Mouse (Mus musculus) heart, adult 8-10 months (tissue): ENCODE data around the gene Ubtd1. TPM values are rescaled to one million over a fixed set of nuclear protein-coding genes. Genes with fewer than 3 reads are reported as not detected.
"Not testable (repeated sequence)": the region's sequence is repeated elsewhere in the genome, so short reads cannot be mapped to it uniquely, and the experiment has no call there.

Source experiments
- DNase-seq: peaks from one replicate; pipeline ENCODE4 v3.0.0; 2022; ENCODE audit warnings: low spot score
- total RNA-seq, 4 experiments: library from RNA; stranded (reverse); gene quantifications; 2 replicates each; pipeline ENCODE4 v1.2.4; 2022

Gene Ubtd1
- total RNA-seq, 4 experiments from 2014 or later: 15.9 to 18.2 (median 16.5) TPM

GRCm38 (mm10) chr19:42061443-42061842 lies 79.9 kb downstream of the Ubtd1 start:
- DNase-seq: no peak

- DNase-seq: peak; percentile 28
Measured at GRCm38 (mm10) chr19:42068441-42069240, 87.1 kb downstream of the Ubtd1 start.

GRCm38 (mm10) chr19:42069241-42069525 lies 87.6 kb downstream of the Ubtd1 start:
- peak; percentile 53 for DNase-seq

GRCm38 (mm10) chr19:42071221-42071620 lies 89.7 kb downstream of the Ubtd1 start:
- no peak for DNase-seq

- no peak for DNase-seq
Measured at GRCm38 (mm10) chr19:42071886-42072608, 90.5 kb downstream of the Ubtd1 start.

- no peak for DNase-seq
Measured at GRCm38 (mm10) chr19:42072802-42073201, 91.2 kb downstream of the Ubtd1 start.

GRCm38 (mm10) chr19:42075051-42075450 lies 93.5 kb downstream of the Ubtd1 start:
- DNase-seq: peak; percentile 13

GRCm38 (mm10) chr19:42075992-42076391 lies 94.4 kb downstream of the Ubtd1 start:
- no peak for DNase-seq

GRCm38 (mm10) chr19:42078566-42078965 lies 97.0 kb downstream of the Ubtd1 start:
- DNase-seq: no peak

- no peak for DNase-seq
Measured at GRCm38 (mm10) chr19:42079006-42079405, 97.4 kb downstream of the Ubtd1 start.

- no peak for DNase-seq
Measured at GRCm38 (mm10) chr19:42079950-42080349, 98.4 kb downstream of the Ubtd1 start.

GRCm38 (mm10) chr19:42080469-42080868 lies 98.9 kb downstream of the Ubtd1 start:
- no peak for DNase-seq

- not testable (repeated sequence) for DNase-seq
Measured at GRCm38 (mm10) chr19:42081613-42082012, 100.0 kb downstream of the Ubtd1 start.

Other genes with a start within 250 kb of the Ubtd1 start
- under 1 TPM in 3 of 4 experiments, not detected in 1; 0.06 to 0.44 (median 0.09) TPM for gene Slit1, start 238.1 kb upstream of the Ubtd1 start, total RNA-seq
- 1 to 10 TPM; 1.6 to 2.6 (median 2.0) TPM for gene Arhgap19, start 179.7 kb upstream of the Ubtd1 start, total RNA-seq
- 1 to 10 TPM; 1.9 to 4.5 (median 3.4) TPM for gene Frat1, start 151.8 kb upstream of the Ubtd1 start, total RNA-seq
- 1 to 10 TPM; 2.2 to 4.6 (median 2.5) TPM for gene Frat2, start 133.6 kb upstream of the Ubtd1 start, total RNA-seq
- gene Rrp12, start 85.6 kb upstream of the Ubtd1 start, total RNA-seq: 10 to 100 TPM; 16.4 to 18.7 (median 18.5) TPM
- 100 to 1,000 TPM in 3 of 4 experiments, 10 to 100 TPM in 1; 94.6 to 149 (median 113) TPM for gene Pgam1, start 69.8 kb upstream of the Ubtd1 start, total RNA-seq
- 10 to 100 TPM; 11.9 to 14.7 (median 13.7) TPM for gene Exosc1, start 48.3 kb upstream of the Ubtd1 start, total RNA-seq
- 10 to 100 TPM; 12.4 to 14.1 (median 13.1) TPM for gene Zdhhc16, start 48.3 kb upstream of the Ubtd1 start, total RNA-seq
- gene Mms19, start 606 bp upstream of the Ubtd1 start, total RNA-seq: 10 to 100 TPM; 16.0 to 23.9 (median 20.6) TPM
- gene Ankrd2, start 54.2 kb downstream of the Ubtd1 start, total RNA-seq: under 1 TPM in 3 of 4 experiments, not detected in 1; 0.49 to 0.63 (median 0.53) TPM
- gene Hoga1, start 63.8 kb downstream of the Ubtd1 start, total RNA-seq: 1 to 10 TPM in 3 of 4 experiments, under 1 TPM in 1; 0.92 to 2.5 (median 1.5) TPM
- under 1 TPM in 2 of 4 experiments, not detected in 2; 0.22 to 0.31 TPM for gene 4933411K16Rik, start 70.5 kb downstream of the Ubtd1 start, total RNA-seq
- gene Morn4, start 104.6 kb downstream of the Ubtd1 start, total RNA-seq: 1 to 10 TPM; 2.2 to 4.0 (median 2.4) TPM
- 10 to 100 TPM; 17.7 to 23.2 (median 22.2) TPM for gene Pi4k2a, start 108.7 kb downstream of the Ubtd1 start, total RNA-seq
- 10 to 100 TPM; 11.1 to 16.5 (median 13.6) TPM for gene Avpi1, start 147.3 kb downstream of the Ubtd1 start, total RNA-seq
- 10 to 100 TPM; 19.4 to 22.3 (median 20.0) TPM for gene Marveld1, start 165.6 kb downstream of the Ubtd1 start, total RNA-seq
- 10 to 100 TPM; 16.8 to 25.4 (median 21.6) TPM for gene Zfyve27, start 182.2 kb downstream of the Ubtd1 start, total RNA-seq
- gene Sfrp5, start 220.5 kb downstream of the Ubtd1 start, total RNA-seq: 10 to 100 TPM in 1 of 4 experiments, 1 to 10 TPM in 3; 5.6 to 11.1 (median 6.1) TPM